Mouse (Mus musculus) kidney, postnatal 4 days (tissue): ENCODE measurements at regions not wholly inside any gene's neighbourhood (a gene's known extent, or its start where the extent isn't known, plus 50 kb on each side); places are given as distances from the start of the nearest gene placed in this dataset.

Experiments used
- DNase-seq, 2 experiments: peaks; one replicate each; pipeline ENCODE4 v3.0.0; 2021; ENCODE audit warnings: mixed read lengths in 2 of 2

DNA sequence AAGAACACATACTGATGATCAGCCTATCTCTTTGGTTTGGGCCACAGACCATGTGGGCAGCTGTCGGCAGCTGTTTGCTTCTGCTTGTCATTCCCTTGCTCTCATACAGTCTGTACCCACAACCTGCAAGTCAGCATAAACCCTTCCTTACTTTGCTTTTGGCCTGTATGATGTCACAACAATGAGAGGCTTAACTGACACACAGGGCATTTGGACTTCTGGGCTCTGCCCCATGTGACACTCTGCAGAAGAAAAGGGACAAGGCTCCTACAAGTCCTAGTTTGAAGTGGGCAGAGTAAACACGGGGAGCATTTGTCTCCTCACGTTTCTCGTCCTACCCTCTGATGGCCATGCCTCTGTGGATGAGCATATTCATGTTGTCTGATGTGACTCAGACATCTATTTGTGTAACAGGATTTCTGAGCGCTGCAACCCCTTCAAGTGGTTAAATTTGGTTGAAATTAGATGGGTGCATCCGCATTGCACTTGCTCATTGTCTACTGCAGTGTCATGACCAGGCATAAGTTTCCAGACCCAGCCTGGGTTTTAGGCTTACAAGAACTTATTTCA, 87.6 kb upstream of the Cpeb4 start:
- DNase-seq = no peak

GRCm38 (mm10) chr11:31785160-31785559, 86.9 kb upstream of the Cpeb4 start:
- no peak for DNase-seq

DNA sequence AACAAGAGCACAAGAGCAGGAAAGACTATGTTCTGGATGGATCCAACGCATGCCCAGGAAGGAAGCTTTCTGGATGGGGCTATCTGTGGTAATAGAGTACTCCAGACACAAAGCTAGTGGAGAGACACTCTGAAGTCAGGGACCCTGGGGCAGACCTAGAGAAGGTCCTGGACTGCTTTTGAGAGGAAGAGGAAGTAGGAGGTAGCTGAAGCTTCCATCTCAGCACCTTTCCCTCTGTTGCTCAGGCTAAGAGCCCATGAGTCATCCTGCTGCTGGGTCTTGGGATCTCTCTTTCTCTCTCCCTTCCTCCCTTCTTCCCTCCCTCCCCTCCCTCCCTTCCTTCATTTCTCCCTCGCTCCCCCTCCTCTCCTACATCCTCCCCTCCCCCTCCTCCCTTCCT, 84.6 kb upstream of the Cpeb4 start:
- DNase-seq = no peak

- DNase-seq = peak; percentile 8 to 22
These were observed 83.9 kb upstream of the Cpeb4 start for GRCm38 (mm10) chr11:31787917-31788703.

GRCm38 (mm10) chr11:31789967-31790366, 82.0 kb upstream of the Cpeb4 start:
- no peak for DNase-seq

GRCm38 (mm10) chr11:31791264-31791663, 80.7 kb upstream of the Cpeb4 start:
- DNase-seq = no peak

DNA sequence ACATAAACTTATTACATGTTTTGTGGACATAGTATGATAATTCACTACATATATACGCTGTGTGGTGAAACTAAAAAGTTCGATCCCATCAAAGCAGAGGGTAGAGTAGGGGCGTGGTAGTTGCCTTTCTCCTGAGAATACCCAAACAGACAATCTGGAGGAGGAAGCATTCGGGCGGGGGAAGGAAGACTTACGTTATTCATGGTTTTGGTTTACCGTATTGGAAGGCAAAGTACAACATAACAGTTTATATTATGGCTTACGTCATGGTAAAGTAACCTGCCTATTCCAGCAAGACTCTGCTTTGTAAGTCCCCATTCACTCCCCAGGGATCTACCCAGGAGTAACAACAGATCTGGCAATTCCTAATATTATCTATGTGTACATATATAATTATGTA, 76.9 kb upstream of the Cpeb4 start:
- DNase-seq = no peak

GRCm38 (mm10) chr11:31796245-31796644, 75.8 kb upstream of the Cpeb4 start:
- peak in 1 of 2 experiments; percentile 32 for DNase-seq

DNA sequence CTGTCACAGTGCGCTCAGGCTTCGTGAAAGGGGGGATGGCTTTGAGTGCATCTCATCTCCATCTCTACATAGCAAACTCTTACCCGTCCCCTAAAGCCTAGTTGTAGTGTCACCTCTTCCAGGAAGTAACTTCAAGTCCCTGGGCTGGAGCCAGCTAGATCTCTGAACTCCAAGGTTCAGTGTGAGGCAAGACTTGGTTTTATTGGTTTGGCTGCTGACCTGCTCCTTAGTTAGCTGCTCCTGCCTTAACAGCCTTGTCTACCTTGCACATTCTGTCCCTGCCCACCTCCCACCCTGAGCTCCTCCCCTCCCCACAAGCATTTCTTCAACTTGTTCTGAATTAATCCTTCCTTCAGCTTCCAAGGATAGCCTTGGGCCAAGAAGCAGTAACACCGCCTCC, 70.4 kb upstream of the Cpeb4 start:
- DNase-seq = peak in 1 of 2 experiments; percentile 19

DNA sequence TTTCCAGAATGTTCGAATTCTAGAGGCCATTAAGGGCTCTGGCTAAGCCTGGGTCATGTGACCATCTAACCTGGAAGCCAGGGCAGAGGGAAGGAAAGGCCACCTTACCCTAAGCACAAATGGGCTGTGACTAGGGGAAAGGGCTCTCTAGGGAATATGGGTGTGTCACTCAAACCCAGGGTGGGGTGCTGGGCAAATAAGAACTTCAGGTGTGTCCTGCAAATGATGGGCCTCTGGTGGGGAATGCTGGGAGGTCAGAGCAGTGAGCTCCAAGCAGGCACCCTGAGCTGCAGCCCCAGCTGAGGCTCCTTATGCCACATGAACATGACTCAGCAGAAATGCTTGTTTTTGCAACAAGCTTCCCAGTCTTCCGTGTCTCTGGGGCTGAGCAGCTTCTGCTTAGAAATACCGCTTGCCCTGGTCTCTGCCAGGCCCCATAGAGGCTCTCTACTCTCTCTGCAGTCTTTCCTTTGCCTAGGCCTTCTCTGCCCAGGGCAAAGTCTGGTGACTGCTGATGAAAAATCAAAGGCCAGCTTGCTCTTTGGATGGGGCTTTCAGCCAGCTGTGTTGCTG, 68.6 kb upstream of the Cpeb4 start:
- DNase-seq = peak in 1 of 2 experiments; percentile 41

DNA sequence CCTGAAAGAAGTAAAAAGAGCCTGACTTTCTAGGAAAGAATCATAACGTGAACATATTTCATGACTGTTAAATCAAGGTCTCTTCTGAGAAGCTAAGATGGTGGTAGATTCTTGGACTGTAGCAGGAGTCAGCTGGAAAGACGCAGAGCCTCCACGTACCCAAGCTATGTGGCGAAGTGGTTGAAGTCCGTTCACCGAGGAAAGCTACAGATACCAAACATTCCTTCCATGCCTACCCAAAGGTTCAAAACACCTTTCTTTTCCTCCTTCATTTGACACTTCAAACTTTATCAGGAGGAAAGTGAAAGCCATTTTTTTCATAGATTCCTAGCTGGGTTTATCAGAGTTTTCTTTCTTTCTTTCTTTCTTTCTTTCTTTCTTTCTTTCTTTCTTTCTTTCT, 67.5 kb upstream of the Cpeb4 start:
- DNase-seq = no peak

- DNase-seq = peak; percentile 72 to 86
These were observed 64.4 kb upstream of the Cpeb4 start for GRCm38 (mm10) chr11:31807461-31808215.

DNA sequence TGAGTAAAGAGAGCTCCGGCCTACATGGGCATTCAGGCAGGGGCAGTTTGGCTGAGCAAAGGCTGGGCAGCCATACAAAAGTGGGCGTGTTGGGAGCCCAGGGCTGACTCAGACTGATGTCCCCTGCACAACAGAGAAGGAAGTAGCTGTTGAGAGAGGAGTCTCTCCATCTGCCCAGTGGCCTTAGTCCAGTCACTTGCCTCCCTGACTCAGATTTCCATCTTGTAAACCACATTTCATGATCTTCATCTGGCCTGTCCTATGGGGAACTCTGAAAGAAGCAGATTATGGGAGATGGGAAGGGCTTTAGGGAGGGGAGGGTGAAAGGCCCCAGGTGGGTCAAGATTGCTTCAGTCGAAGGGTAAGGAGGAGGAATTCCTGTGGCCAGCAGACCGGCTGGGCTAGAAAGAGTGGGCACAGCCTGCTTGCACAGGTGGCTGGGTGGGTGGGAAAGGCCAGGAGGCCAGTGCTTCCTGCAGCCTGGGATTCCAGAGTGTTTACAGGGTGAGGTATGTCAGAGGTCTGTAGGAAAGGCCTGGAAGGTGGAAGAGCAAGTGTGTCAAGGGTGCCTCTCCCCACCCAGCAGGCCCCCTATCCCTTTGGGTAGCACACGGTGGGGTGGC, 63.7 kb upstream of the Cpeb4 start:
- peak; percentile 33 to 63 for DNase-seq

DNA sequence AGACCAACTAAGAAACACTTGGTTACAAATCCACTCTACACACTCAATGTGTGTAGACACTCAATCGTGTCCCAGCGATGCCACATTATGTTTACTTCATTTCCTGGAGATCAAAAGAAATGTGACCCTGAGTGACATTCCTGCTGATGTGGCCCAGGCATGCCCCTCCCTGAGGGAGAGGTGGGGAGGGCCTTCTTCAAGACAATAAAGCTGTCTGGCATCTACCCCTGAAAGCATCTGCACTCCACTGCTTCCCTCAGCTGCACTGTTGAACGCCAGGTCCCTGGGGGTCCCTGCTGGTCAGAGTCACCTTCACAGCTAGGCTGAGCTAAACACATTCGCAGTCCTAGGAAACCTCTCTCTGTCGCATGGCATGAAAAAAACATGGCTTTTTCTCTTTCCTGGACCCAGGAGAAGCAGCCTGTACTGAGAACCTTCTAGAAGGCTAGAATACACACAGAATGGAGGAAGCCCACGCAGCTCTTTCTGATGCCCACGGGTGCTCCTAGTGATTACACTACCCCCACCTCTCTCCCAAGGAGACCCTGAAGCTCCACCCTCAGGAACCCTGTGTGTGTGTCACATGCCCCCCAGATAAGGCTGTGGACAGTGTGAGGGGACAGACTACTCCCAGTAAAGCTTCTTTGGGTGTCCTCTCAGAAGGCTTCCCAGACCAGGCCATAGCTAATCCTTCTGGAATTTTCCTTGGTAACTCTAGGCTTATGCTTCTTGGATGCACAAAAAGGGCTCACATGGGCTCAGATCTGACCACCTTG, 61.8 kb upstream of the Cpeb4 start:
- no peak for DNase-seq

GRCm38 (mm10) chr11:31812215-31812614, 59.8 kb upstream of the Cpeb4 start:
- DNase-seq = no peak

DNA sequence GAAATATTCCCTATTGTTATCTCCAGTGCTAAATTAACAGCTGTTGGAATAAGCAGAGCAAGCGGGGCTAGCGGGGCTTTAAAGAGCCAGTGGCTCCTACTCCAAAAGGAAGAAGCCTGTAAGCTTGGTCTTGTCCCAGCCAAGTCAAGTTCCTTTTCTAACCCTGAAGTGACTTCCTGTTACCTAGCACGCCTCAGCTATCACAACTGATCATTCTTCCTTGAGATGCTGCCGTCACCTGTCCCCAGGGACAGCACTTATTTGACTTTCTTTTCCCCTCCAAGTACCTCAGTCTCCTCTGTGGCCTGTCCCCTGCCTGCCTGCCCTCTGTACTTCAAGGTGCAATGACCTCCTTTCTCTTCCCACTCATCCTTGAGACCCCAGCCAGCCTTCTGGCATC, 57.4 kb upstream of the Cpeb4 start:
- DNase-seq = no peak

DNA sequence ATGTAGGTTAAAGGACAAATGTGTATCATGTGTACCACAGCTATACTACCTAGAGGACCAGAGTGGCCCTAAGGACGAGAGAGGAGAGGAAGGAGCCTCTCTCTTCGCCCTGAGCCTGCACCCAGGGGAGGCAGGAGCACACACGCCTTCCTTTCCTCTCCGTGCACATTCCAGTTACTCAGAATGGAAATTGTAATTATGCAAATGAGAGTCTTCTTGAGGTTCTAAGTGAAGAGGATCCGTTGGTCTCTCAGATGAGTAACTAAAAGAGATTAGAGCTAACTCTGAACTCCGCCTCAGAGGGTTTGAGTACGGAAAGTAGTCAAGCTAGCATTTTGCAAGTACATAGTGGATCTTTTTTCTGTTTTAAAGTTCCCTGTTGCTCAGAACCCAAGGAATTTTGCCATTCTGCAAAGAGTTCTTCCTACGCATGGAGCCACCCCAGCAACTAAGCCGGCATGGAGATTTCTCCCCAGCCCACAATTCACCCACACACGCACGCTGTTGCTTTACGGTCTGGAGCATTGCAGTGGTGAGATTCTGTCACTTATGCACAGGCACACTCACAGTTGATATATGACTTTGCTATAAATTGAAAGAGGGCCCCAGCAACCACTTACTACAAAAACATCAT, 56.0 kb upstream of the Cpeb4 start:
- no peak for DNase-seq

DNA sequence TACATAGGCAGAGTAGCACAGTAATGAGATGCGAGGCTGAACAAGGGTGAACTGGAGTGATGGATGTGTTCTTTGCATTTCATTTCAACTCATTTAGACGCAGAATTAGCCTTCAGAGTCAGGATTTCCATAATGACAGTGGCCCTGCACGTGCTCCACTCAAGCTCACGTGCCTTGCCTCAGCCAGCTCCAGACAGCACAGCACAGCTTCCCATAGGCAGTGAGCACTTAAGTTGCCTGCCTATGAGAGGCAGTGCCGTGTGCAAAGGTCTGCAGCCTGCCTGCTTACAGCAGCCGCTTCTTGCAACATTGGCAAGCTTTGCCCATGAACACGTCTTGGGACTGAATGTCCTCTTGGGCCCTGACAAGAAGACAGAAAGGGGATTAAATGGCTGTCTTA, 54.0 kb upstream of the Cpeb4 start:
- no peak for DNase-seq

GRCm38 (mm10) chr11:31819964-31820363, 52.0 kb upstream of the Cpeb4 start:
- no peak for DNase-seq

- DNase-seq = peak; percentile 69 to 79
These were observed 50.3 kb upstream of the Cpeb4 start for GRCm38 (mm10) chr11:31821479-31822411.
